In the genomic region with DNA sequence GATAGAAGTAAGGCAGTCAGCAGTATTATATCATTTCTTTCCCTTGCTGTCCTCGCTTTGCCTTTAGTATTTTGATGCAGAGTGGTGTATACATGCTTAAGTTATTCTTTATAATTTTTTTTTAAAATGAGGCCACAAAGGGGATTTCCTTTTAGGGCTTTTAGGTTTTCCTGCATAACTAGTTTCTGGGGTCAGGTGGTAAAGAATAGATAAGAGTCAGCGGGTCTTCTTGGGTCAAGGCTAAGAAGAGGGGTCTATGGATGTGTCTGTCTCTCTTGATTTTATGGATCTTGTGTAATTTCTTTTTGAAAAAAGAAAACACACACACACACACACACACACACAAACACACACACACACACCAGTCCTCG, we compare ENCODE assay signal across 8 mouse cellular contexts. TPM values are rescaled to one million over a fixed set of nuclear protein-coding genes. Genes with fewer than 3 reads are reported as not detected.
DNase-seq lines count a peak whose midpoint lies in the region; ATAC-seq and TF ChIP-seq lines count a peak whose summit lies in the region.

No protein-coding gene starts in this region.

- no peak for DNase-seq in heart, adult 9 months (ENCODE audit: low spot score in 2 of 2)
- no peak for DNase-seq in ES-E14 (ENCODE audit: low read depth, low spot score)
- no peak for DNase-seq in forebrain, postnatal 0 days
- no peak for DNase-seq in liver, postnatal 0 days
- DNase-seq in urinary bladder, postnatal 14 days (ENCODE audit: low spot score), result no peak
- DNase-seq in cerebellum, postnatal 4 days (ENCODE audit: low spot score in 2 of 2), result no peak

- no peak for ATAC-seq in heart, embryonic 14.5 days (ENCODE audit: insufficient number of reproducible peaks, insufficient read depth, low FRiP score, low read depth)
- no peak for ATAC-seq in forebrain, postnatal 0 days
- no peak for ATAC-seq in liver, postnatal 0 days
- ATAC-seq in granulocyte monocyte progenitor cell, adult 5-6 weeks (replicated peaks; ENCODE audit: poor library complexity, severe bottlenecking), result no peak

- TF ChIP-seq CTCF in forebrain, postnatal 0 days (IDR thresholded peaks at IDR 0.05; ENCODE audit: low read depth), result no peak
- no peak for TF ChIP-seq CTCF in liver, postnatal 0 days (IDR thresholded peaks at IDR 0.05; ENCODE audit: low read depth)

- WGBS in heart, embryonic 14.5 days, result 42% methylated on average over 3 of the region's 3 CpGs
- WGBS in forebrain, postnatal 0 days, result 29% methylated on average over 3 of the region's 3 CpGs
- 17% methylated on average over 3 of the region's 3 CpGs for WGBS in liver, postnatal 0 days (ENCODE audit: insufficient replicate concordance)

- no peaks in the 10 kb centered on the region for H3K36me3 ChIP-seq in heart, embryonic 14.5 days (ENCODE audit: control insufficient read depth, insufficient read depth, low read length)
- no peaks in the 10 kb centered on the region for H3K36me3 ChIP-seq in ES-E14 (ENCODE audit: control insufficient read depth, insufficient read depth, low read length, poor library complexity, severe bottlenecking)
- H3K36me3 ChIP-seq in forebrain, postnatal 0 days (ENCODE audit: insufficient read depth), result no peaks in the 10 kb centered on the region
- H3K36me3 ChIP-seq in liver, postnatal 0 days (replicated peaks; ENCODE audit: insufficient read depth, low read length), result no peaks in the 10 kb centered on the region

- H3K9ac ChIP-seq in heart, embryonic 14.5 days (ENCODE audit: low read length), result peak overlapping the region; percentile 96
- H3K9ac ChIP-seq in ES-E14 (ENCODE audit: insufficient read depth, low read depth, low read length, poor library complexity, severe bottlenecking), result peak overlapping the region; percentile 73
- H3K9ac ChIP-seq in forebrain, postnatal 0 days, result peak overlapping the region; percentile 96
- H3K9ac ChIP-seq in liver, postnatal 0 days (replicated peaks), result peak overlapping the region; percentile 92; the same call in 1 of the 2 replicates

- in situ Hi-C loops in ES-E14 (cut with MboI; ENCODE audit: low sequenced_read_pairs in 2 of 2, unreplicated experiment in 2 of 2), result no loop called here

- peak overlapping the region; percentile 82 for H3K4me2 ChIP-seq in heart, embryonic 14.5 days (ENCODE audit: low read length)
- peak overlapping the region; percentile 72 for H3K4me2 ChIP-seq in forebrain, postnatal 0 days (ENCODE audit: low read depth)
- H3K4me2 ChIP-seq in liver, postnatal 0 days (ENCODE audit: low read depth, low read length), result peak overlapping the region; percentile 81

- H3K27ac ChIP-seq in heart, embryonic 14.5 days (replicated peaks in 1 of 2; ENCODE audit: control insufficient read depth in 1 of 2, insufficient read depth in 1 of 2, low read depth in 2 of 2, low read length in 2 of 2), result no peak overlapping the region; a peak in 2 of 4 replicates
- peak overlapping the region; percentile 82 for H3K27ac ChIP-seq in ES-E14 (ENCODE audit: insufficient read depth, low read depth, low read length, poor library complexity, severe bottlenecking)
- peak overlapping the region; percentile 91; the same call in 1 of the 2 replicates for H3K27ac ChIP-seq in forebrain, postnatal 0 days (ENCODE audit: low read depth, low read length)
- H3K27ac ChIP-seq in liver, postnatal 0 days (ENCODE audit: low read depth), result peak overlapping the region; percentile 97

- no peak for TF ChIP-seq EP300 in liver, postnatal 0 days (IDR thresholded peaks at IDR 0.05; ENCODE audit: low read depth)

- H3K4me1 ChIP-seq in heart, embryonic 14.5 days (ENCODE audit: control insufficient read depth in 2 of 2, insufficient read depth in 2 of 2, low read length in 2 of 2), result peaks cover 16 to 36% of the 10 kb centered on the region in 2 experiments
- H3K4me1 ChIP-seq in ES-E14 (ENCODE audit: control insufficient read depth in 2 of 2, insufficient read depth in 2 of 2, low read length in 2 of 2, poor library complexity in 1 of 2), result peaks cover 8 to 13% of the 10 kb centered on the region in 2 experiments; a peak in 3 of 4 replicates
- H3K4me1 ChIP-seq in forebrain, postnatal 0 days (ENCODE audit: insufficient read depth), result peaks cover 5% of the 10 kb centered on the region
- H3K4me1 ChIP-seq in liver, postnatal 0 days (ENCODE audit: insufficient read depth), result peaks cover 44% of the 10 kb centered on the region

- no peaks in the 10 kb centered on the region for H3K27me3 ChIP-seq in heart, embryonic 14.5 days (ENCODE audit: control insufficient read depth, insufficient read depth, low read length)
- H3K27me3 ChIP-seq in forebrain, postnatal 0 days (ENCODE audit: insufficient read depth, low read length), result no peaks in the 10 kb centered on the region
- no peaks in the 10 kb centered on the region for H3K27me3 ChIP-seq in liver, postnatal 0 days (ENCODE audit: insufficient read depth, low read length)

- no peaks in the 10 kb centered on the region for H3K9me3 ChIP-seq in heart, embryonic 14.5 days (ENCODE audit: control insufficient read depth, low read length)
- no peaks in the 10 kb centered on the region for H3K9me3 ChIP-seq in ES-E14 (ENCODE audit: control insufficient read depth, insufficient read depth, low read depth, low read length)
- no peaks in the 10 kb centered on the region for H3K9me3 ChIP-seq in forebrain, postnatal 0 days (ENCODE audit: low read length)
- H3K9me3 ChIP-seq in liver, postnatal 0 days (ENCODE audit: low read length), result no peaks in the 10 kb centered on the region

- H3K4me3 ChIP-seq in heart, embryonic 14.5 days (ENCODE audit: control insufficient read depth in 1 of 2, insufficient read depth in 1 of 2, low read depth in 1 of 2, low read length in 2 of 2), result peak overlapping the region; percentile 91 to 92
- H3K4me3 ChIP-seq in ES-E14 (ENCODE audit: insufficient read depth in 1 of 2, low read depth in 1 of 2, low read length in 2 of 2, poor library complexity in 1 of 2, severe bottlenecking in 1 of 2), result peak overlapping the region; percentile 83 to 93
- peak overlapping the region; percentile 93 for H3K4me3 ChIP-seq in forebrain, postnatal 0 days (ENCODE audit: low read depth, low read length)
- H3K4me3 ChIP-seq in liver, postnatal 0 days (ENCODE audit: low read depth, low read length), result peak overlapping the region; percentile 81

TF ChIP-seq in ES-E14, 5 proteins besides CTCF, POLR2A, EP300 and RAD21:
- TF ChIP-seq ZNF384 (IDR thresholded peaks at IDR 0.05; ENCODE audit: low read depth, low read length) (no peak), ZC3H11A (IDR thresholded peaks at IDR 0.05; ENCODE audit: borderline replicate concordance, low read depth, low read length) (no peak), CHD2 (IDR thresholded peaks at IDR 0.05; ENCODE audit: low read depth, low read length) (no peak), HCFC1 (IDR thresholded peaks at IDR 0.05; ENCODE audit: borderline replicate concordance, insufficient read depth, low read length) (no peak), MAFK (IDR thresholded peaks at IDR 0.05; ENCODE audit: insufficient read depth, low read depth, low read length) (no peak)

RNA-seq across cellular contexts. Expression of gene Bach1, which starts 1.6 kb away (rescaled TPM):
- 7.8 and 11.8 TPM in 2 replicates for polyA plus RNA-seq in heart, embryonic 14.5 days (2014; fragmentation: Nextera tagmentation; extraction: Ambion mirVana)
- total RNA-seq in ES-E14 (2012; rRNA removed), result 16.9 and 19.5 TPM in 2 replicates
- total RNA-seq in forebrain, postnatal 0 days (2014; rRNA removed), result 49.8 and 50.0 TPM in 2 replicates
- polyA plus RNA-seq in forebrain, postnatal 0 days (2015; fragmentation: Nextera tagmentation; extraction: Ambion mirVana), result 11.4 and 13.0 TPM in 2 replicates
- polyA plus RNA-seq in liver, postnatal 0 days (2015; fragmentation: Nextera tagmentation; extraction: Ambion mirVana), result 5.4 and 5.9 TPM in 2 replicates
- total RNA-seq in granulocyte monocyte progenitor cell, adult 5-6 weeks (2014; fragmentation: Nextera tagmentation), result 15.2 and 20.2 TPM in 2 replicates
- total RNA-seq in granulocyte monocyte progenitor cell, adult 5-6 weeks (2017), result 29.6 and 29.8 TPM in 2 replicates

Comparison
In these comparisons a context has a peak if more than half of its experiments do, and no peak if none do; other contexts are left out.
1. H3K27ac ChIP-seq: peak in ES-E14 (single experiment), forebrain, postnatal 0 days (single experiment) and liver, postnatal 0 days (single experiment); none in heart, embryonic 14.5 days (0 of 2).
2. Peak in every context shown above with its lines, with median percentiles within 50 percentile points of each other: H3K4me2 ChIP-seq, H3K4me3 ChIP-seq and H3K9ac ChIP-seq.